Mouse (Mus musculus) neural tube, embryonic 14.5 days (tissue): Measurements from ENCODE around the gene Bdh1. TPM values are rescaled to one million over a fixed set of nuclear protein-coding genes. Genes with fewer than 3 reads are reported as not detected.
"Not testable (repeated sequence)": the region's sequence is repeated elsewhere in the genome, so short reads cannot be mapped to it uniquely, and the experiment has no call there.

Experiments used
- ATAC-seq: fragments of 200-750 bp; cut with Nextera tagmentation; 2 replicates; pipeline ENCODE4 v1.8.0; 2017; ENCODE audit warnings: low read depth, mild to moderate bottlenecking, moderate TSS enrichment, moderate library complexity
- H3K27ac ChIP-seq: fragments of 300-500 bp; sonication (generic); 2 replicates; pipeline ENCODE4 v1.5.1; 2014; ENCODE audit warnings: low read depth, mild to moderate bottlenecking, control low read depth, low read length, moderate library complexity, mixed read lengths
- H3K27me3 ChIP-seq: fragments of 300-500 bp; sonication (generic); 2 replicates; pipeline ENCODE4 v1.6.1; 2014; ENCODE audit warnings: low read length; ENCODE audit not compliant: control insufficient read depth, insufficient read depth
- H3K36me3 ChIP-seq: fragments of 300-500 bp; sonication (generic); 2 replicates; pipeline ENCODE4 v1.6.1; 2014; ENCODE audit warnings: low read length, mixed read lengths; ENCODE audit not compliant: control insufficient read depth, insufficient read depth
- H3K4me1 ChIP-seq: fragments of 300-500 bp; sonication (generic); 2 replicates; pipeline ENCODE4 v1.6.1; 2014; ENCODE audit warnings: low read length; ENCODE audit not compliant: control insufficient read depth, insufficient read depth
- H3K4me2 ChIP-seq: fragments of 300-500 bp; sonication (generic); 2 replicates; pipeline ENCODE4 v1.6.1; 2014; ENCODE audit warnings: mild to moderate bottlenecking, low read depth, low read length, control low read depth
- H3K4me3 ChIP-seq: fragments of 300-500 bp; sonication (generic); 2 replicates; pipeline ENCODE4 v1.5.1; 2014; ENCODE audit warnings: low read depth, low read length, control low read depth, mixed read lengths
- H3K9ac ChIP-seq: fragments of 300-500 bp; sonication (generic); replicated peaks from 2 replicates; pipeline ENCODE4 v1.6.1; 2014; ENCODE audit warnings: low read depth, mild to moderate bottlenecking, control low read depth, low read length, mixed read lengths
- H3K9me3 ChIP-seq: fragments of 300-500 bp; sonication (generic); 2 replicates; pipeline ENCODE4 v1.6.1; 2016; ENCODE audit warnings: low read length; ENCODE audit not compliant: control insufficient read depth
- WGBS: fragments of 180-500 bp; shearing (Covaris S2); extraction: QIAGEN DNeasy Blood & Tissue Kit; methylation state at CpG from one replicate; pipeline ENCODE4 v1.1.7; 2014; 5-methylcytosine and 5-hydroxymethylcytosine counted together
- polyA plus RNA-seq: library from polyadenylated mRNA; unstranded; fragments of >200 nt; fragmentation: Nextera tagmentation; extraction: Ambion mirVana; gene quantifications from 2 replicates; pipeline ENCODE4 v1.2.1, GENCODE M21; 2014

Bdh1 gene
- polyA plus RNA-seq = 91.3 and 110 TPM in 2 replicates

DNA sequence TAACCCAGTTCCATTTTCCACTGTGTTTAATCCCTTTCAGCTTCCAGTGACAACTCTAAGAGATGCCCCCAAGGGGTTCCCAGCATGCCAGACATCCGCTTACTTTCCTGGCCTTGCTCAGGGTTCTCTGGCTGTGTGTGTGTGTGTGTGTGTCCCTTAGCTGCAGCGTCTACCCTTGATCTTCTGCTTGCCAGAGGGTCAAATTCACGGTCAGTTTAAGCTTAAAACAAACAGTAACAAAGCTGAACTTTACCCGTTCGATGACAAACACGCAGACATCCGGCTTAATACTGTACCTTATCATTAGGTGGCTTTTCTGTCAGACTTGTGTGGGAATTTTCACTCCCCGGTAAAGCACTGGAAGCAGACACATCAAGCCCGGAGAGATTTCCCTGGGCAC, at the start of gene Bdh1:
TSS of gene Bdh1 (plus strand) at position 281 of the 400 bp plus-strand sequence.
- H3K4me1 ChIP-seq = no peaks in the 10 kb centered on the region
- no peak within 1 kb of the TSS for H3K4me2 ChIP-seq
- no peak within 1 kb of the TSS for H3K27ac ChIP-seq
- 77% methylated on average over 9 of the region's 9 CpGs for WGBS
- H3K4me3 ChIP-seq = no peak within 1 kb of the TSS
- no peaks in the 10 kb centered on the region for H3K36me3 ChIP-seq
- H3K9ac ChIP-seq = no peak within 1 kb of the TSS
- no peaks in the 10 kb centered on the region for H3K27me3 ChIP-seq
- no peak for ATAC-seq
- no peaks in the 10 kb centered on the region for H3K9me3 ChIP-seq

DNA sequence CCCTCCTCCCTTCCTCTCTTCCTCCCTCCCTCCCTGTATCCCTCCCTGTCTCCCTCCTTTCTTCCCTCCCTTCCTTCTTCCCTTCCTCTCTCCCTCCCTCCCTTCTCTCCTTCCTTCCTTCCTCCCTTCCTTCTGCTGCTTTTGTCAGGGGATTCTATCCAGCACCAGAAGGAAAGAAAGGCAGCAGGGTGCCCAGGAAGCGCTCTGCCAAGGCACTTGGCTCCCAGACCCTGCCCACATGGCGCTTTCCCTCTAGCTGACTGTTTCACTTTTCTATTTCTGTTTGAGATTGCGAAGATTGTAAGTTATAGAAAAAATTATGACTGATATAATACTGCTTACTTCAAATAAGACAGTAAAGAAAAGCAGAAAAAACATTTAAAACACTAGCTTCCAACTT, 49.8 kb upstream of the Bdh1 start:
- not testable (repeated sequence) for ATAC-seq
- WGBS = 88% methylated on average over 3 of the region's 3 CpGs

DNA sequence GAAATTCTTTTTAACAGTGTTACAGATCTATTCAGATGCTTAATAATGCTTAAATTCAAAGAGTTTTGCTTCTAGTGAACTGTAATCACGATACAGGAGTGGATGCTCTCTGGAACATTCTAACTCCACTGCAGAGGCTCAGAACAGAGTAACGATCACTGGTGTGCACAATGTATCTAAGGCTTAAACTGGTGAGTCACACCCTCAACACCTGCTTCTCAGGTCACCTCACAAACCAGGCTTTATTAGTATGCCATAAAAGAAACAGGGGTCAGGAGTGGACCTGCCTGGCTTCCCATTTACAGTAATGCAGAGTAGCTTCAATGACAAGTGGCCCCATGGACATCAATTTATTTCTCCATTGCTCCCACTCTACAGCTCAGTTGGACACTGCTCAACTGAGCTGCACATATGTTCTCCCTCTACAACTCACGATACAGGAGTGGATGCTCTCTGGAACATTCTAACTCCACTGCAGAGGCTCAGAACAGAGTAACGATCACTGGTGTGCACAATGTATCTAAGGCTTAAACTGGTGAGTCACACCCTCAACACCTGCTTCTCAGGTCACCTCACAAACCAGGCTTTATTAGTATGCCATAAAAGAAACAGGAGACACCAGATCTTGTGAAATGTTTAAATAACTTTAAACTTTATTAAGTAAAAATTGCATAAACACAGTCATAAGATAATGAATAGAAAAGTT, 46.0 kb upstream of the Bdh1 start:
- H3K27ac ChIP-seq, H3K9ac ChIP-seq, ATAC-seq, H3K4me3 ChIP-seq, H3K4me1 ChIP-seq, H3K9me3 ChIP-seq, H3K4me2 ChIP-seq, H3K36me3 ChIP-seq, H3K27me3 ChIP-seq: not testable (repeated sequence)
- 78% methylated on average over 4 of the region's 4 CpGs for WGBS

More for the DNA sequence above, 49.8 kb upstream of the Bdh1 start:
- H3K27ac ChIP-seq, H3K9ac ChIP-seq, H3K27me3 ChIP-seq, H3K4me3 ChIP-seq, H3K4me1 ChIP-seq, H3K4me2 ChIP-seq, H3K9me3 ChIP-seq, H3K36me3 ChIP-seq: not testable (repeated sequence)

DNA sequence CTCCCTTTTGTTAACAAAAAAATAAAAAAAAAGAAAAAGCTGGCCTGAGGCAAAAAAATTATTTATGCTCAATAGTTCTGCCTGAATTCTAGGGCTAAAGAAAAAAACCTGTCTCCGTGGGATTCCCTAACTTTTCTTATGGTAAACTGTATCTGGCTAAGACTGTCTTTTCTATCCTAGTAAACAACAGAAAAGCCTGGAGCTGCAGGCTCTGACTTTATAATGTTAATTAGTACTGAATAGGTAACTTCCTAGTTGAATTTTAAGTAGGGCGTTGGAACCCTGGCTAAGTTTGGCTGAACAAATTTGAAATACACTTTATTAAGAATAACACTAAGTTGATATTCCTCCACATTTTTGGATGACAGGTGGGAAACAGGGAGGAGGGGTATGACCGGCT, 33.8 kb upstream of the Bdh1 start:
- not testable (repeated sequence) for ATAC-seq, H3K27ac ChIP-seq, H3K27me3 ChIP-seq, H3K4me2 ChIP-seq, H3K4me3 ChIP-seq, H3K4me1 ChIP-seq, H3K9me3 ChIP-seq, H3K9ac ChIP-seq, H3K36me3 ChIP-seq
- 71% methylated on average over 3 of the region's 3 CpGs for WGBS

DNA sequence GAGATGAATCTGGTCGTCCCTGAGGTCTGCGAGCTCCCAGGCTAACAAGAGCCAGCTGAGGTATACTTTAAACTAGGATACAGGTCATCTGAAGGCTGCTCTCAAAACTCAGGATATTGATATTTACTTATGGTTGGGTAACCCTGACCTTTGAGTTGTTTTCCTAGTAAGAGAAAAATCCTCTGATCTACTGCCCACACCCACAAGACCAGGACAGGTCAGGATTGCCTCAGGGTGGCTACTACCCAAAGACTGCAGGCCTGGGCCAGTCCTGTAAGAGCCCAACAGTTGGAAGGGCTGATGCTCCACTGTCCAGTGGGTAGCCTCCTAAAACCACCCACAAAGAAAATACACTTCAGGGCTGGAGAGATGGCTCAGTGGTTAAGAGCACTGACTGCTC, 22.8 kb upstream of the Bdh1 start:
- no peak overlapping the region for H3K4me2 ChIP-seq
- ATAC-seq = no peak
- no peaks in the 10 kb centered on the region for H3K27me3 ChIP-seq
- no peaks in the 10 kb centered on the region for H3K36me3 ChIP-seq
- no peak overlapping the region for H3K27ac ChIP-seq
- H3K4me1 ChIP-seq = no peaks in the 10 kb centered on the region
- no peak overlapping the region for H3K9ac ChIP-seq
- WGBS = 64% methylated on average over 2 of the region's 2 CpGs
- H3K4me3 ChIP-seq = no peak overlapping the region
- 0 out of 2 replicates have a peak, but pooled peaks cover 4% of the 10 kb centered on the region for H3K9me3 ChIP-seq

DNA sequence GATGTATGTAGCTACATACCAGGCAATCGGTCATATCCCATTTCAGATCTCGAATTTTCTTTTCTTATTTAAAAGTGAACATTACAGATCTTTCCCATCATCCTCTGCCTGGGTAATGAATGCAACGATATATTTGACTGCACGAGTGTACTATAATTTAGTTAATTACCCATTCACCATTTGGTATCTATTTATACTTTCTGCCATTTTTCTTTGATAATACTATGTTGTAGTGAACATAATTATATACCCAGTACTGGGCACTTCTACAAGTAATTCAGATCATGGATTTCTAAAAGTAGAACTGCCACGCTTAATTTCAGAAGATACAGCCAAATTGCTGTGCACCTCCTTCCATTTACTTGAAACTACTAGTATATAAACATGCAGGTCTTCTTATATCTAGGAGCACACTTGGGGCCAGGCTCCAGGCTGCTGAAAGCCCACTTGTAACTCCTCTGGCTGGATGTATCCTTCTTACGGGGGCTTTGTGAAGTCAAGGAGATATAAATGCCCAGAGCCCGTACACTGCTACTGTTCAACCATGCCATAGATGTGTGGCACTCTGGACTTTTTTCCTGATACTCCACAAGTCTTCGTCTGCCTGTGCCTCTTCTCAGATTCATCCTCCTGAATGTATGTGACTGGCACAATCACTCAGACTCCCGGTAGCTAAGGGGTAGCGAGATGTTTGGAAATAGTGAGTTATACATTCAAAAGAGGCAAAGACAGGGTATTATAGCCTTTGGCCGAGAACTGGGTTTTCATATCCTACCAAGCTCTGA, 21.0 kb upstream of the Bdh1 start:
- Histone ChIP-seq H3K4me1 (no peaks in the 10 kb centered on the region), H3K27me3 (no peaks in the 10 kb centered on the region), H3K9me3 (0 out of 2 replicates have a peak, but pooled peaks cover 4% of the 10 kb centered on the region), H3K4me3 (no peak overlapping the region), H3K36me3 (no peaks in the 10 kb centered on the region), H3K27ac (no peak overlapping the region), H3K9ac (no peak overlapping the region), H3K4me2 (no peak overlapping the region)
- WGBS = 91% methylated on average over 11 of the region's 11 CpGs
- ATAC-seq = no peak

DNA sequence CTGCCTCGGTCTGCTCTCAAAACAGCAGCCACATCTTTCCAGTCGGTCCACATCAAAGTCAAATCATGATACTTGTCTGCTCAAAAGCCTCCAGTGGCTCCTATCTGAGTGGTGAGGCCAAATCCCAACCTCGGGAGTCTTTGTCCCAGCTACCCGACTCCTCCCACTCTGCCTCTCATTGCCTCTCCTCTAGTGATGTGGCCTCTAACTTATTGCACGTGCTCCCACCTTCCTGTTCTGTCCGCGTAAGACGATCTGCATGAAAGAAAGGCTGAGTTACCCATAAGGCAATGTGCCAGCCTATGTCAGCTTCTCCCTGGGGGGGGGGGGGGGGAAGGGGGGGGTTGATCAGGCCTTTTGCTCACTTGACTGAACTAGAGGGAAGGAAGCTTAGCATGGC, 20.0 kb upstream of the Bdh1 start:
- Histone ChIP-seq H3K4me1 (no peaks in the 10 kb centered on the region), H3K36me3 (no peaks in the 10 kb centered on the region), H3K9me3 (0 out of 2 replicates have a peak, but pooled peaks cover under 1% of the 10 kb centered on the region), H3K27ac (no peak overlapping the region), H3K4me2 (no peak overlapping the region), H3K27me3 (no peaks in the 10 kb centered on the region), H3K4me3 (no peak overlapping the region), H3K9ac (no peak overlapping the region)
- ATAC-seq = no peak
- WGBS = 42% methylated on average over 8 of the region's 8 CpGs

DNA sequence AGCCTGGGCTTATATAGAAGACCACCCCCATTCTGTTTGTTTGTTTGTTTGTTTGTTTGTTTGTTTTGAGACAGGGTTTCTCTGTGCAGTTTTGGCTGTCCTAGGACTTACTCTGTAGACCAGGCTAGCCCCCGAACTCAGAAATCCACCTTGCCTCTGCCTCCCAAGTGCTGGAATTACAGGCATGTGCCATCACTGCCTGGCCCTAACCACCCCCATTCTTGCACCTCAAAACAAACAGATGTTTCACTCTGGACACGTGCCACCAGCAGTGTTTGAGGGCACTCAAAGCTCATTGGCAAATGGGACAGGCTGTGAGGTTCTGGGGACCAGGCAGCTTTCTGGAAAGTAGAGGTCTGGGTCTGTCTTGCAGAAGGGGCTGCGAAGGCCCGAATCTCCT, 18.1 kb upstream of the Bdh1 start:
- 85% methylated on average over 4 of the region's 4 CpGs for WGBS
- no peak overlapping the region for H3K27ac ChIP-seq

DNA sequence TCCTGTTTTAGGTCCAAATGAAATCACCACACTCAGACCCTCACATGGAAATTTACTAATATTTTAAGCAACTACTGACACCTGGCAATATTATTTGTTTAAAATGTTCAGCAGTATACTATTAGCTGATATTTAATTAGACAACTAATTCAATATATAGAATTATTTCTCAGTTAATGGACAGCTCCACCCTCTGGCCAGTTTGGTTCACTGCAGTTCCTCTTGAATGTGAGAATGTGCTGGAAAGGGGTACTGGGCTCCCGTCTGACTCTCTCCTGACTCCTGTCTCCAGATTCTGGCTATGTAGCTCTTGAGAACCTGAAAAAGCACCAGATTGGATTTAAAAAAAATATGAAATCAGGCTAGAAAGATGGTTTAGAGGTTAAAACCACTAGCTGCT, 17.0 kb upstream of the Bdh1 start:
- Histone ChIP-seq H3K36me3 (no peaks in the 10 kb centered on the region), H3K9ac (no peak overlapping the region), H3K4me3 (no peak overlapping the region), H3K27ac (no peak overlapping the region), H3K9me3 (no peaks in the 10 kb centered on the region), H3K4me1 (no peaks in the 10 kb centered on the region), H3K4me2 (no peak overlapping the region), H3K27me3 (no peaks in the 10 kb centered on the region)
- ATAC-seq = no peak
- 51% methylated on average over 1 of the region's 1 CpGs for WGBS

More for the DNA sequence above, 18.1 kb upstream of the Bdh1 start:
- Histone ChIP-seq H3K27me3 (no peaks in the 10 kb centered on the region), H3K9ac (no peak overlapping the region), H3K9me3 (no peaks in the 10 kb centered on the region), H3K4me1 (no peaks in the 10 kb centered on the region), H3K4me2 (no peak overlapping the region), H3K36me3 (no peaks in the 10 kb centered on the region), H3K4me3 (no peak overlapping the region)
- ATAC-seq = no peak
